Mouse (Mus musculus) neural tube, embryonic 11.5 days (tissue): ENCODE data around the gene Olfr1325. TPM values are rescaled to one million over a fixed set of nuclear protein-coding genes. Genes with fewer than 3 reads are reported as not detected.
A peak's percentile ranks its signal among the peaks of the same experiment; 100 is the strongest.
"Not testable (repeated sequence)": the region's sequence is repeated elsewhere in the genome, so short reads cannot be mapped to it uniquely, and the experiment has no call there.

Source experiments
- ATAC-seq: fragments of 200-750 bp; cut with Nextera tagmentation; 2 replicates; pipeline ENCODE4 v1.8.0; 2017; ENCODE audit warnings: moderate number of reproducible peaks, mild to moderate bottlenecking, moderate TSS enrichment, moderate library complexity; ENCODE audit not compliant: insufficient read depth, low FRiP score, low TSS enrichment
- DNase-seq: peaks from one replicate; pipeline ENCODE4 v3.0.0-alpha.2; 2015; ENCODE audit warnings: low spot score
- H3K27ac ChIP-seq: fragments of 300-500 bp; sonication (generic); 2 replicates; pipeline ENCODE4 v1.5.1; 2014; ENCODE audit warnings: low read depth, mild to moderate bottlenecking, low read length
- H3K27me3 ChIP-seq: fragments of 300-500 bp; sonication (generic); 2 replicates; pipeline ENCODE4 v1.6.1; 2014; ENCODE audit warnings: mild to moderate bottlenecking, low read length, mixed read lengths; ENCODE audit not compliant: control insufficient read depth, insufficient read depth
- H3K36me3 ChIP-seq: fragments of 300-500 bp; sonication (generic); 2 replicates; pipeline ENCODE4 v1.6.1; 2014; ENCODE audit warnings: mild to moderate bottlenecking, low read length, moderate library complexity, mixed read lengths; ENCODE audit not compliant: control insufficient read depth, insufficient read depth
- H3K4me1 ChIP-seq: fragments of 300-500 bp; sonication (generic); 2 replicates; pipeline ENCODE4 v1.6.1; 2014; ENCODE audit warnings: low read length, mixed read lengths; ENCODE audit not compliant: control insufficient read depth, insufficient read depth
- H3K4me2 ChIP-seq: fragments of 300-500 bp; sonication (generic); 2 replicates; pipeline ENCODE4 v1.6.1; 2014; ENCODE audit warnings: low read depth, mild to moderate bottlenecking, moderate library complexity
- H3K4me3 ChIP-seq: fragments of 300-500 bp; sonication (generic); 2 replicates; pipeline ENCODE4 v1.5.1; 2014; ENCODE audit warnings: low read depth, low read length
- H3K9ac ChIP-seq: fragments of 300-500 bp; sonication (generic); 2 replicates; pipeline ENCODE4 v1.6.1; 2014; ENCODE audit warnings: mild to moderate bottlenecking, low read length
- H3K9me3 ChIP-seq: fragments of 300-500 bp; sonication (generic); 2 replicates; pipeline ENCODE4 v1.6.1; 2016; ENCODE audit warnings: low read length; ENCODE audit not compliant: control insufficient read depth
- WGBS: fragments of 180-500 bp; shearing (Covaris S2); extraction: QIAGEN DNeasy Blood & Tissue Kit; methylation state at CpG from one replicate; pipeline ENCODE4 v1.1.7; 2014; 5-methylcytosine and 5-hydroxymethylcytosine counted together
- polyA plus RNA-seq: library from polyadenylated mRNA; unstranded; fragments of >200 nt; fragmentation: Nextera tagmentation; extraction: Ambion mirVana; gene quantifications from 2 replicates; pipeline ENCODE4 v1.2.1, GENCODE M21; 2014

Olfr1325 gene
- polyA plus RNA-seq = not detected in 2 replicates

- no peak within 1 kb of the TSS for H3K9ac ChIP-seq
- ATAC-seq = no peak
- no peaks in the 10 kb centered on the region for H3K27me3 ChIP-seq
- H3K9me3 ChIP-seq = no peaks in the 10 kb centered on the region
- 87% methylated on average over 2 of the region's 2 CpGs for WGBS
- no peaks in the 10 kb centered on the region for H3K36me3 ChIP-seq
- DNase-seq = no peak
- H3K4me3 ChIP-seq = no peak within 1 kb of the TSS
- H3K27ac ChIP-seq = no peak within 1 kb of the TSS
- no peaks in the 10 kb centered on the region for H3K4me1 ChIP-seq
- H3K4me2 ChIP-seq = no peak within 1 kb of the TSS
Observed at GRCm38 (mm10) chrX:74592379-74592778, at the start of gene Olfr1325. Gene Olfr1325, plus strand, starts transcription at chrX:74592679.

DNA sequence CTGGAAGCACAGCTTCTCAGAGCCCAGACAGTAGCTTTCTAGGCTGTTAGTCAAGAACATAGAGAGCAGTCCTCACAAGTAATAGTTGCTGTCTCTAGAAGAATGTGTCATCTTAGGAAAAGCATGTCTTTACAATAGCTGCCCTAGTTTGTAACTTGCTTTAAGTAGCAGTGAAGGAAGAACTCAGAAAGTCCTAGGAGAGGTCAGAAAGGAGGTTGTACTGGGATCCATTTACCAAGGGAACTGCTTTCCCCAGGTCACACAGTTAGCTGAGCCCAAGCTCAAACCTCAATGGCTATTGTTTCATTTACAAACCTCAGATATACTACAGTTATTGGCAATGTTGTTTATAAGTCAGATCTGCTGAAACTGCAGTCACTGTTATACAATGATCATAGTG lies 17.7 kb upstream of the Olfr1325 start, which contains the start of gene Olfr1326-ps1:
Gene Olfr1326-ps1, minus strand, starts transcription at position 101 of the 400 bp plus-strand sequence.
- Histone ChIP-seq H3K27me3 (no peaks in the 10 kb centered on the region), H3K9ac (no peak within 1 kb of the TSS), H3K36me3 (no peaks in the 10 kb centered on the region), H3K9me3 (no peaks in the 10 kb centered on the region), H3K4me1 (no peaks in the 10 kb centered on the region), H3K4me2 (no peak within 1 kb of the TSS), H3K27ac (no peak within 1 kb of the TSS), H3K4me3 (no peak within 1 kb of the TSS)
- DNase-seq (no peak), ATAC-seq (no peak)

DNA sequence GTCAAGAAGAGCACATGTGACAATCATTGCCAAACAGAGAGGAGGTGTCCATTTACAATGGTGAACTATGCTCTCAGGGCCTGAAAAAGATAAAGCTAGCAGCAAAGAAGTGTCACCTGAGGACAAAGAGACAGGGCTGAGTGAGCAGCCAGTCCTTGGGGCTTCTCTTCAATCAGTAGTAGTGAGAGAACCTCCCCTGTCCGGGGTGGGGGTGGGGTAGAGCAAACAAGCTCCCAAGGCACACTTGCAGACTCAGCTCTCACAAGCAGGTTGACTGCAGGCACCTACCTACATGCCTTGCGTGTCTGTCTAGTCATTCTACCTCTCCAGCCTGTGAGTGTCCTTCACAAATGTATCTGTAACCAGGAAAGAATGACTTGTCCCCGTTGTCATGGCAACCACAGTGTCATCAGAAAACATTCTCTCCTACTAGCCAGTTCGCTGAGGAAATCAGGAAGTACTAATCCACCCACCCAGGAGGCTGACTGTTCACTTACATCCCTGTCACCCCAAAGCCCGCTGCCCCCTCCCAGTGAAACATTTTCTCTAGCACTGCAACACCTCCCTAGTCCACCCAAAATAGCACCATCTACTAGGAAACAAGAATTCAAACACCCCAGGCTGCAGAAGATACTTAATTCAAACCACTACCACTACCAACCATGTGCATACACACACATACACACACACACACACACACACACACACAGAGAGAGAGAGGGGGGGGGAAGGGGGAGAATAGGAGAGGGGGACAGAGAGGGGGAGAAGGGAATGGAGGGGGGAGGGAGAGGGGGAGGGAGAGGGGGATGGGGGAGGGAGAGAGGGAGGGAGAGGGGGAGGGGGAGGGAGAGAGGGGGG lies 53.2 kb downstream of the Olfr1325 start, which contains the start of gene Gm5640:
Gene Gm5640, minus strand, starts transcription at position 170 of the 858 bp plus-strand sequence.
- DNase-seq = peak; percentile 10

DNA sequence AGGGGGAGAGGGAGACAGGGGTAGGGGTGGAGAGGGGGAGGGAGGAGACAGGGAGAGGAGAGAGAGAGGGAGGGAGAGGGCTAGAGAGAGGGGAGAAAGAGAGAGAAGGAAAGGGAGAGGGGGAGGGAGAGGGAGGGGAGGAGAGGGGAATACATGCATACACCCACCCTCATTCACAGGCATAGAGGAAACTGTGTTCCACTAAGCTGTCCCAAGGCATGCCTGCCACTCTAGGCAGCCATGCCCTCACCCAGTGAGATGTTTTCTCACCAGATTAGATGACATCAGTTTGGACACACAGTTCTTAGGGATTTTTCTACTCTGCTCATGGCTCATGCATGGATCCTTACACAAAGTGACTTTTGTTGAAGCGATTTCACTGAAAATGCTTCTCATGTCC lies 53.9 kb downstream of the Olfr1325 start:
- H3K4me2 ChIP-seq, H3K36me3 ChIP-seq, H3K9ac ChIP-seq, DNase-seq, H3K9me3 ChIP-seq, ATAC-seq, H3K4me3 ChIP-seq, H3K27me3 ChIP-seq, H3K4me1 ChIP-seq, H3K27ac ChIP-seq: not testable (repeated sequence)
- WGBS = no CpG with 5 or more reads among the region's 1 CpGs

More for the DNA sequence above, 53.2 kb downstream of the Olfr1325 start, which contains the start of gene Gm5640:
- H3K27ac ChIP-seq, H3K4me1 ChIP-seq, H3K27me3 ChIP-seq, H3K9ac ChIP-seq, ATAC-seq, H3K36me3 ChIP-seq, H3K4me3 ChIP-seq, H3K4me2 ChIP-seq, H3K9me3 ChIP-seq: not testable (repeated sequence)
- WGBS = 60% methylated on average over 1 of the region's 5 CpGs

Other genes starting within 250 kb of the Olfr1325 start
- 89.0 and 102 TPM in 2 replicates for gene Lage3, start 239.1 kb upstream of the Olfr1325 start, polyA plus RNA-seq
- 69.8 and 72.0 TPM in 2 replicates for gene Ubl4a, start 219.5 kb upstream of the Olfr1325 start, polyA plus RNA-seq
- 9.6 and 11.6 TPM in 2 replicates for gene Slc10a3, start 219.3 kb upstream of the Olfr1325 start, polyA plus RNA-seq
- 27.8 and 30.8 TPM in 2 replicates for gene Fam3a, start 199.4 kb upstream of the Olfr1325 start, polyA plus RNA-seq
- gene Ikbkg, start 199.4 kb upstream of the Olfr1325 start, polyA plus RNA-seq = 24.4 and 27.7 TPM in 2 replicates
- 59.4 and 60.7 TPM in 2 replicates for gene G6pdx, start 163.5 kb upstream of the Olfr1325 start, polyA plus RNA-seq
- not detected in 2 replicates for gene Gm6880, start 111.3 kb upstream of the Olfr1325 start, polyA plus RNA-seq
- not detected in 2 replicates for gene Olfr1326-ps1, start 17.8 kb upstream of the Olfr1325 start, polyA plus RNA-seq
- not detected in 2 replicates for gene Gm5640, start 53.0 kb downstream of the Olfr1325 start, polyA plus RNA-seq
- gene Gm6890, start 148.2 kb downstream of the Olfr1325 start, polyA plus RNA-seq = not detected in 2 replicates
- gene Gm5936, start 244.5 kb downstream of the Olfr1325 start, polyA plus RNA-seq = not detected in 2 replicates